Mouse (Mus musculus) CH12.LX (cell line): Measurements from ENCODE around the gene Cd55b. TPM values are rescaled to one million over a fixed set of nuclear protein-coding genes. Genes with fewer than 3 reads are reported as not detected.

Experiments
- DNase-seq: peaks from one replicate; pipeline ENCODE4 v3.0.0-alpha.2; 2013; ENCODE audit errors: extremely low read depth
- H3K27ac ChIP-seq: 2 replicates; pipeline ENCODE4 v1.5.1; 2012; ENCODE audit warnings: low read depth, mild to moderate bottlenecking, control low read depth, moderate library complexity; ENCODE audit not compliant: insufficient read depth
- H3K27me3 ChIP-seq: replicated peaks from 2 replicates; pipeline ENCODE3; 2012; ENCODE audit warnings: inconsistent platforms
- H3K36me3 ChIP-seq, 2 experiments: replicated peaks in 1 of 2; 2 replicates each; pipeline versions ENCODE3 to v1.6.1; 2012; ENCODE audit warnings: inconsistent platforms in 1 of 2, low read length in 1 of 2, mild to moderate bottlenecking in 1 of 2, mixed read lengths in 1 of 2, moderate library complexity in 1 of 2; ENCODE audit not compliant: control insufficient read depth in 1 of 2, insufficient read depth in 1 of 2
- H3K4me1 ChIP-seq, 2 experiments: 2 replicates each; pipeline ENCODE4 v1.6.1; 2012; ENCODE audit warnings: inconsistent platforms in 1 of 2, moderate library complexity in 1 of 2; ENCODE audit not compliant: insufficient read depth in 2 of 2, control insufficient read depth in 1 of 2
- H3K4me2 ChIP-seq: 2 replicates; pipeline ENCODE4 v1.6.1; 2012; ENCODE audit warnings: low read depth, mild to moderate bottlenecking, control low read depth; ENCODE audit not compliant: poor library complexity, insufficient read depth, severe bottlenecking
- H3K4me3 ChIP-seq, 3 experiments: fragments of 150-350 bp in 1 of 3; sonication (generic) in 1 of 3; replicated peaks in 1 of 3; 2 replicates each; pipeline versions ENCODE3 to v1.5.1; 2011 to 2012; ENCODE audit warnings: low read depth in 2 of 3, low read length in 2 of 3, mild to moderate bottlenecking in 2 of 3, moderate library complexity in 2 of 3, control low read depth in 1 of 3, improper control_type of control experiment in 1 of 3, inconsistent platforms in 1 of 3, mixed read lengths in 1 of 3; ENCODE audit not compliant: poor library complexity in 1 of 3
- H3K79me2 ChIP-seq: replicated peaks from 2 replicates; pipeline ENCODE4 v1.6.1; 2012; ENCODE audit warnings: mild to moderate bottlenecking, moderate library complexity; ENCODE audit not compliant: control insufficient read depth, poor library complexity, insufficient read depth, severe bottlenecking; ENCODE audit errors: extremely low read depth
- H3K9ac ChIP-seq: 2 replicates; pipeline ENCODE4 v1.6.1; 2012; ENCODE audit warnings: low read depth, mild to moderate bottlenecking, control low read depth, moderate library complexity; ENCODE audit not compliant: insufficient read depth
- H3K9me3 ChIP-seq: replicated peaks from 2 replicates; pipeline ENCODE3; 2012; ENCODE audit warnings: low read length, inconsistent platforms, mixed read lengths
- CHD2 ChIP-seq: IDR thresholded peaks from 2 replicates; pipeline ENCODE4 v1.6.1; 2011; ENCODE audit warnings: low read length, improper control_type of control experiment
- CTCF ChIP-seq, 2 experiments: IDR thresholded peaks in 1 of 2; conservative IDR thresholded peaks in 1 of 2; 2 replicates each; pipeline ENCODE4 v1.5.1; 2011 to 2012; ENCODE audit warnings: low read depth in 2 of 2, low read length in 2 of 2, improper control_type of control experiment in 1 of 2, inconsistent platforms in 1 of 2, mild to moderate bottlenecking in 1 of 2, moderate library complexity in 1 of 2
- EP300 ChIP-seq: IDR thresholded peaks from 2 replicates; pipeline ENCODE4 v1.6.1; 2011; ENCODE audit warnings: low read length, improper control_type of control experiment
- HCFC1 ChIP-seq: IDR thresholded peaks from 2 replicates; pipeline ENCODE4 v1.6.1; 2012; ENCODE audit warnings: low read depth, mild to moderate bottlenecking, inconsistent platforms, low read length, improper control_type of control experiment
- JUN ChIP-seq: IDR thresholded peaks from 2 replicates; pipeline ENCODE4 v1.6.1; 2011; ENCODE audit warnings: low read depth, mild to moderate bottlenecking, low read length, improper control_type of control experiment, moderate library complexity; ENCODE audit not compliant: insufficient read depth
- KAT2A ChIP-seq: IDR thresholded peaks from 2 replicates; pipeline ENCODE4 v1.6.1; 2012; ENCODE audit warnings: low read length, improper control_type of control experiment, inconsistent platforms; ENCODE audit not compliant: insufficient replicate concordance
- MAX ChIP-seq: IDR thresholded peaks from 2 replicates; pipeline ENCODE4 v1.6.1; 2011; ENCODE audit warnings: low read length, improper control_type of control experiment
- MAZ ChIP-seq: IDR thresholded peaks from 2 replicates; pipeline ENCODE4 v1.6.1; 2012; ENCODE audit warnings: low read depth, mild to moderate bottlenecking, inconsistent platforms, low read length, improper control_type of control experiment, moderate library complexity
- NELFE ChIP-seq: IDR thresholded peaks from 2 replicates; pipeline ENCODE4 v1.6.1; 2011; ENCODE audit warnings: low read depth, low read length, improper control_type of control experiment
- PAX5 ChIP-seq: IDR thresholded peaks from 2 replicates; pipeline ENCODE4 v1.6.1; 2012; ENCODE audit warnings: low read length, inconsistent platforms, mixed read lengths
- RAD21 ChIP-seq: IDR thresholded peaks from 2 replicates; pipeline ENCODE4 v1.6.1; 2011; ENCODE audit warnings: low read depth, mild to moderate bottlenecking, low read length, improper control_type of control experiment, moderate library complexity
- RCOR1 ChIP-seq: conservative IDR thresholded peaks from 2 replicates; pipeline ENCODE4 v1.6.1; 2012; ENCODE audit warnings: low read depth, mild to moderate bottlenecking, inconsistent platforms, low read length, improper control_type of control experiment
- SIN3A ChIP-seq: IDR thresholded peaks from 2 replicates; pipeline ENCODE4 v1.6.1; 2012; ENCODE audit warnings: low read length, improper control_type of control experiment, inconsistent platforms
- TBP ChIP-seq: conservative IDR thresholded peaks from 2 replicates; pipeline ENCODE4 v1.6.1; 2011; ENCODE audit warnings: low read depth, low read length, improper control_type of control experiment
- USF1 ChIP-seq: IDR thresholded peaks from 2 replicates; pipeline ENCODE4 v1.6.1; 2014; ENCODE audit warnings: low read depth, mild to moderate bottlenecking, inconsistent platforms, low read length, improper control_type of control experiment
- ZC3H11A ChIP-seq: IDR thresholded peaks from 2 replicates; pipeline ENCODE4 v1.6.1; 2012; ENCODE audit warnings: low read depth, mild to moderate bottlenecking, inconsistent platforms, low read length, improper control_type of control experiment
- ZKSCAN1 ChIP-seq: IDR thresholded peaks from 2 replicates; pipeline ENCODE4 v1.6.1; 2012; ENCODE audit warnings: low read depth, inconsistent platforms, low read length, improper control_type of control experiment, borderline replicate concordance
- ZMIZ1 ChIP-seq: IDR thresholded peaks from 2 replicates; pipeline ENCODE4 v1.6.1; 2012; ENCODE audit warnings: low read depth, mild to moderate bottlenecking, inconsistent platforms, low read length, improper control_type of control experiment
- ZNF384 ChIP-seq: IDR thresholded peaks from 2 replicates; pipeline ENCODE4 v1.6.1; 2012; ENCODE audit warnings: low read depth, low read length, improper control_type of control experiment, inconsistent platforms
- dilution Hi-C: fragments of 300-500 bp; cut with MboI; formaldehyde crosslinking; loops from 2 replicates; pipeline ENCODE4 v1.14.3; 2020; ENCODE audit warnings: low sequenced_read_pairs; ENCODE audit not compliant: extremely low pct_unique_long_range_greater_than_20kb, extremely low pct_ligation_motif_present
- in situ Hi-C: fragments of 300-500 bp; cut with MboI; formaldehyde crosslinking; loops from 3 replicates; pipeline ENCODE4 v1.14.3; 2019; ENCODE audit warnings: low sequenced_read_pairs, low pct_ligation_motif_present, low pct_unique_long_range_greater_than_20kb, mixed read lengths
- polyA plus RNA-seq: library from polyadenylated mRNA; unstranded; fragments of >175 nt; gene quantifications from 2 replicates; pipeline ENCODE4 v1.2.1, GENCODE M21; 2012; ENCODE audit warnings: low read depth; ENCODE audit not compliant: insufficient read length
- total RNA-seq, 2 experiments: library from RNA; depleted of rRNA; stranded (reverse); fragments of 300-350 nt in 1 of 2; fragments of >200 nt in 1 of 2; gene quantifications; 2 replicates each; pipeline ENCODE4 v1.2.3; 2012 to 2014

Cd55b gene
- total RNA-seq (2012; rRNA removed), result not detected in 2 replicates
- not detected in 2 replicates for total RNA-seq (2014; rRNA removed)
- polyA plus RNA-seq, result not detected in 2 replicates

GRCm38 (mm10) chr1:130422664-130423111, at the start of gene Cd55b:
Cd55b (minus strand) TSS chr1:130423009.
- TF ChIP-seq MAX, result no peak
- TF ChIP-seq TBP, result no peak
- TF ChIP-seq PAX5, result no peak
- no peak for TF ChIP-seq RCOR1
- TF ChIP-seq NELFE, result no peak
- TF ChIP-seq MAZ, result no peak
- TF ChIP-seq ZC3H11A, result no peak
- no peak for TF ChIP-seq HCFC1
- TF ChIP-seq CHD2, result no peak
- TF ChIP-seq KAT2A, result no peak
- no peak for TF ChIP-seq CTCF (conservative IDR thresholded peaks at IDR 0.05 in 1 of 2, IDR thresholded peaks at IDR 0.05 in 1 of 2; ENCODE audit: low read depth in 2 of 2, low read length in 2 of 2)
- TF ChIP-seq ZMIZ1, result no peak
- TF ChIP-seq USF1, result no peak
- TF ChIP-seq ZKSCAN1, result no peak
- TF ChIP-seq RAD21, result no peak
- no peak for TF ChIP-seq EP300
- no peak for TF ChIP-seq SIN3A
- TF ChIP-seq JUN, result no peak
- no peak for DNase-seq
- dilution Hi-C loops, result no loop called here
- H3K9ac ChIP-seq, result no peak within 1 kb of the TSS
- no peak within 1 kb of the TSS for H3K4me3 ChIP-seq
- H3K36me3 ChIP-seq, result no peaks in the 10 kb centered on the region
- H3K4me2 ChIP-seq, result no peak within 1 kb of the TSS
- in situ Hi-C loops, result no loop called here
- no peaks in the 10 kb centered on the region for H3K79me2 ChIP-seq
- H3K9me3 ChIP-seq, result no peaks in the 10 kb centered on the region
- H3K27ac ChIP-seq, result no peak within 1 kb of the TSS
- H3K27me3 ChIP-seq, result no peaks in the 10 kb centered on the region
- no peaks in the 10 kb centered on the region; a peak in 1 of 4 replicates for H3K4me1 ChIP-seq

- DNase-seq, result no peak
- Histone ChIP-seq H3K4me2 (peak overlapping the region; percentile 60; the same call in 1 of the 2 replicates), H3K4me1 (peaks cover 3 to 20% of the 10 kb centered on the region in 2 experiments; a peak in 2 of 4 replicates), H3K9ac (no peak overlapping the region), H3K9me3 (no peaks in the 10 kb centered on the region), H3K27me3 (no peaks in the 10 kb centered on the region), H3K79me2 (no peaks in the 10 kb centered on the region), H3K27ac (no peak overlapping the region), H3K4me3 (no peak overlapping the region), H3K36me3 (no peaks in the 10 kb centered on the region)
- in situ Hi-C loops (no loop called here), dilution Hi-C loops (no loop called here)
- TF ChIP-seq CHD2 (no peak), ZNF384 (peak; percentile 78)
Measured at GRCm38 (mm10) chr1:130470074-130470473, 47.3 kb upstream of the Cd55b start.
